Comparison of ENCODE assay signal across 21 mouse cellular contexts in genomic region chr4:84388991-84389390, GRCm38 (mm10).
"Had no signal": no experiment of that assay in that cellular context is flagged by ENCODE, and none has a peak within 500 bp of the region (broad histone marks: within the 10 kb centered on the region; RNA-seq: fewer than 3 reads in every experiment).

No protein-coding gene starts in this region.

- DNase-seq: kidney, adult 11 months; kidney, adult 8-10 months; kidney, postnatal 10 days; kidney, postnatal 4 days; liver; lung, adult 18-20 months; lung, postnatal 10 days; lung, postnatal 36 days; retina, postnatal 1 day; thymus, adult 2 months; thymus, postnatal 14 days had no signal

- H3K27ac ChIP-seq: intestine, embryonic 15.5 days; kidney, embryonic 15.5 days; limb, embryonic 10.5 days; limb, embryonic 13.5 days; liver, embryonic 12.5 days; liver, embryonic 15.5 days; lung, embryonic 15.5 days; midbrain, embryonic 12.5 days; neural tube, embryonic 13.5 days had no signal

- H3K4me3 ChIP-seq: intestine, embryonic 15.5 days; kidney, embryonic 15.5 days; limb, embryonic 10.5 days; limb, embryonic 13.5 days; liver, embryonic 12.5 days; liver, embryonic 15.5 days; lung, embryonic 15.5 days; midbrain, embryonic 12.5 days; myocyte; neural tube, embryonic 13.5 days had no signal
